Mouse (Mus musculus): ENCODE measurements around the gene Stat3.

- TF ChIP-seq CTCF (IDR thresholded peaks at IDR 0.05; ENCODE audit: low read depth): peak; percentile 5; the same call in 1 of the 2 replicates
- no peak for TF ChIP-seq EP300 (optimal IDR thresholded peaks at IDR 0.05)
Observed at GRCm38 (mm10) chr11:100857960-100858359, 81.4 kb downstream of the Stat3 start.
